Mouse (Mus musculus): ENCODE results near the gene Afap1l2. TPM values are rescaled to one million over a fixed set of nuclear protein-coding genes. Genes with fewer than 3 reads are reported as not detected.

Afap1l2 gene
- polyA plus RNA-seq, 1 experiment, result 9.2 TPM

GRCm38 (mm10) chr19:56976962-56977948 lies 30.8 kb downstream of the Afap1l2 start:
- Histone ChIP-seq H3K36me3 (ENCODE audit: control insufficient read depth, insufficient read depth, low read length) (no peaks in the 10 kb centered on the region), H3K4me1 (ENCODE audit: control insufficient read depth, insufficient read depth, low read length) (peaks cover 23% of the 10 kb centered on the region), H3K27me3 (replicated peaks; ENCODE audit: control insufficient read depth, insufficient read depth, low read length) (no peaks in the 10 kb centered on the region), H3K27ac (ENCODE audit: insufficient read depth, low read depth, low read length) (peak overlapping the region; percentile 75), H3K4me3 (ENCODE audit: insufficient read depth, low read depth, low read length) (no peak overlapping the region)
- TF ChIP-seq CTCF (conservative IDR thresholded peaks at IDR 0.05; ENCODE audit: insufficient read depth, insufficient read length, low read depth, low read length) (no peak), POLR2A (IDR thresholded peaks at IDR 0.05; ENCODE audit: low read depth, low read length) (no peak)
- 54% methylated on average over 19 of the region's 19 CpGs for WGBS
- peak; percentile 87 for DNase-seq

GRCm38 (mm10) chr19:56976515-56976914 lies 31.5 kb downstream of the Afap1l2 start:
- Histone ChIP-seq H3K36me3 (ENCODE audit: control insufficient read depth, insufficient read depth, low read length) (no peaks in the 10 kb centered on the region), H3K4me1 (ENCODE audit: control insufficient read depth, insufficient read depth, low read length) (peaks cover 29% of the 10 kb centered on the region), H3K27me3 (replicated peaks; ENCODE audit: control insufficient read depth, insufficient read depth, low read length) (no peaks in the 10 kb centered on the region), H3K4me3 (ENCODE audit: insufficient read depth, low read depth, low read length) (no peak overlapping the region), H3K27ac (ENCODE audit: insufficient read depth, low read depth, low read length) (no peak overlapping the region)
- DNase-seq, result no peak
- 95% methylated on average over 5 of the region's 5 CpGs for WGBS
- TF ChIP-seq POLR2A (IDR thresholded peaks at IDR 0.05; ENCODE audit: low read depth, low read length), result no peak
- no peak for TF ChIP-seq CTCF (conservative IDR thresholded peaks at IDR 0.05; ENCODE audit: insufficient read depth, insufficient read length, low read depth, low read length)

- WGBS, result 83% methylated on average over 3 of the region's 3 CpGs
- H3K27me3 ChIP-seq (replicated peaks; ENCODE audit: control insufficient read depth, insufficient read depth, low read length), result no peaks in the 10 kb centered on the region
- no peak overlapping the region for H3K27ac ChIP-seq (ENCODE audit: insufficient read depth, low read depth, low read length)
- no peak for DNase-seq
- H3K4me3 ChIP-seq (ENCODE audit: insufficient read depth, low read depth, low read length), result no peak overlapping the region
- no peak for TF ChIP-seq CTCF (conservative IDR thresholded peaks at IDR 0.05; ENCODE audit: insufficient read depth, insufficient read length, low read depth, low read length)
- H3K36me3 ChIP-seq (ENCODE audit: control insufficient read depth, insufficient read depth, low read length), result no peaks in the 10 kb centered on the region
- H3K4me1 ChIP-seq (ENCODE audit: control insufficient read depth, insufficient read depth, low read length), result peaks cover 23% of the 10 kb centered on the region
Observed at GRCm38 (mm10) chr19:56975502-56975901, 32.5 kb downstream of the Afap1l2 start.

- Histone ChIP-seq H3K4me3 (ENCODE audit: insufficient read depth, low read depth, low read length) (no peak overlapping the region), H3K4me1 (ENCODE audit: control insufficient read depth, insufficient read depth, low read length) (peaks cover 22% of the 10 kb centered on the region), H3K27me3 (replicated peaks; ENCODE audit: control insufficient read depth, insufficient read depth, low read length) (no peaks in the 10 kb centered on the region), H3K27ac (ENCODE audit: insufficient read depth, low read depth, low read length) (no peak overlapping the region; the same call in 1 of the 2 replicates), H3K36me3 (ENCODE audit: control insufficient read depth, insufficient read depth, low read length) (no peaks in the 10 kb centered on the region)
- DNase-seq, result no peak
- 80% methylated on average over 4 of the region's 4 CpGs for WGBS
- no peak for TF ChIP-seq CTCF (conservative IDR thresholded peaks at IDR 0.05; ENCODE audit: insufficient read depth, insufficient read length, low read depth, low read length)
- TF ChIP-seq POLR2A (IDR thresholded peaks at IDR 0.05; ENCODE audit: low read depth, low read length), result no peak
Observed at GRCm38 (mm10) chr19:56974159-56974558, 33.9 kb downstream of the Afap1l2 start.

GRCm38 (mm10) chr19:56972768-56973167 lies 35.3 kb downstream of the Afap1l2 start:
- H3K4me3 ChIP-seq (ENCODE audit: insufficient read depth, low read depth, low read length), result no peak overlapping the region
- peaks cover 19% of the 10 kb centered on the region for H3K4me1 ChIP-seq (ENCODE audit: control insufficient read depth, insufficient read depth, low read length)
- no peak for TF ChIP-seq CTCF (conservative IDR thresholded peaks at IDR 0.05; ENCODE audit: insufficient read depth, insufficient read length, low read depth, low read length)
- TF ChIP-seq POLR2A (IDR thresholded peaks at IDR 0.05; ENCODE audit: low read depth, low read length), result no peak
- H3K27ac ChIP-seq (ENCODE audit: insufficient read depth, low read depth, low read length), result no peak overlapping the region
- no peaks in the 10 kb centered on the region for H3K27me3 ChIP-seq (replicated peaks; ENCODE audit: control insufficient read depth, insufficient read depth, low read length)
- no peak for DNase-seq
- H3K36me3 ChIP-seq (ENCODE audit: control insufficient read depth, insufficient read depth, low read length), result no peaks in the 10 kb centered on the region
- WGBS, result 77% methylated on average over 2 of the region's 2 CpGs

GRCm38 (mm10) chr19:56971347-56971746 lies 36.7 kb downstream of the Afap1l2 start:
- H3K27me3 ChIP-seq (replicated peaks; ENCODE audit: control insufficient read depth, insufficient read depth, low read length), result no peaks in the 10 kb centered on the region
- 31% methylated on average over 7 of the region's 7 CpGs for WGBS
- peaks cover 11% of the 10 kb centered on the region for H3K4me1 ChIP-seq (ENCODE audit: control insufficient read depth, insufficient read depth, low read length)
- H3K4me3 ChIP-seq (ENCODE audit: insufficient read depth, low read depth, low read length), result no peak overlapping the region
- no peak overlapping the region for H3K27ac ChIP-seq (ENCODE audit: insufficient read depth, low read depth, low read length)
- no peak for TF ChIP-seq POLR2A (IDR thresholded peaks at IDR 0.05; ENCODE audit: low read depth, low read length)
- no peak for TF ChIP-seq CTCF (conservative IDR thresholded peaks at IDR 0.05; ENCODE audit: insufficient read depth, insufficient read length, low read depth, low read length)
- no peaks in the 10 kb centered on the region for H3K36me3 ChIP-seq (ENCODE audit: control insufficient read depth, insufficient read depth, low read length)
- peak; percentile 62 for DNase-seq

- Histone ChIP-seq H3K4me3 (ENCODE audit: insufficient read depth, low read depth, low read length) (no peak overlapping the region), H3K4me1 (ENCODE audit: control insufficient read depth, insufficient read depth, low read length) (peaks cover 7% of the 10 kb centered on the region; the same call in 1 of the 2 replicates), H3K27me3 (replicated peaks; ENCODE audit: control insufficient read depth, insufficient read depth, low read length) (no peaks in the 10 kb centered on the region), H3K36me3 (ENCODE audit: control insufficient read depth, insufficient read depth, low read length) (no peaks in the 10 kb centered on the region), H3K27ac (ENCODE audit: insufficient read depth, low read depth, low read length) (no peak overlapping the region)
- WGBS, result 55% methylated on average over 5 of the region's 5 CpGs
- no peak for DNase-seq
- TF ChIP-seq CTCF (conservative IDR thresholded peaks at IDR 0.05; ENCODE audit: insufficient read depth, insufficient read length, low read depth, low read length) (no peak), POLR2A (IDR thresholded peaks at IDR 0.05; ENCODE audit: low read depth, low read length) (no peak)
Observed at GRCm38 (mm10) chr19:56963876-56964275, 44.2 kb downstream of the Afap1l2 start.
